Mouse (Mus musculus) heart, adult 2 months (tissue): ENCODE results near the gene Rfx2.

ENCODE experiments used
- CTCF ChIP-seq: fragments of 200-600 bp; IDR thresholded peaks from 2 replicates; pipeline ENCODE4 v1.8.1; 2022; ENCODE audit warnings: antibody characterized with exemption, mild to moderate bottlenecking, moderate library complexity
- EP300 ChIP-seq: fragments of 200-500 bp; IDR thresholded peaks from 2 replicates; pipeline ENCODE4 v1.6.1; 2011; ENCODE audit warnings: low read depth, low read length, control low read depth; ENCODE audit not compliant: insufficient read depth

GRCm38 (mm10) chr17:56758132-56758531 is 72.7 kb downstream of the Rfx2 start:
- TF ChIP-seq CTCF (peak; percentile 71), EP300 (no peak)
